Mouse (Mus musculus) limb, embryonic 11.5 days (tissue): ENCODE measurements around the gene Sh3rf3. TPM values are rescaled to one million over a fixed set of nuclear protein-coding genes. Genes with fewer than 3 reads are reported as not detected.
A peak's percentile ranks its signal among the peaks of the same experiment; 100 is the strongest.

Source experiments
- ATAC-seq: fragments of 200-750 bp; cut with Nextera tagmentation; 2 replicates; pipeline ENCODE4 v1.8.0; 2017; ENCODE audit warnings: low read depth; ENCODE audit not compliant: insufficient number of reproducible peaks, low FRiP score, low TSS enrichment
- DNase-seq: peaks from one replicate; pipeline ENCODE4 v3.0.0-alpha.2; 2015; ENCODE audit warnings: low spot score
- H3K27ac ChIP-seq: fragments of 300-500 bp; sonication (generic); replicated peaks from 2 replicates; pipeline ENCODE4 v1.5.1; 2014; ENCODE audit warnings: low read depth, mild to moderate bottlenecking, low read length
- H3K27me3 ChIP-seq: fragments of 300-500 bp; sonication (generic); 2 replicates; pipeline ENCODE4 v1.6.1; 2014; ENCODE audit warnings: mild to moderate bottlenecking, low read length, mixed read lengths; ENCODE audit not compliant: control insufficient read depth, insufficient read depth
- H3K36me3 ChIP-seq: fragments of 300-500 bp; sonication (generic); 2 replicates; pipeline ENCODE4 v1.6.1; 2014; ENCODE audit warnings: mild to moderate bottlenecking, low read length, moderate library complexity, mixed read lengths; ENCODE audit not compliant: control insufficient read depth, insufficient read depth
- H3K4me1 ChIP-seq: fragments of 300-500 bp; sonication (generic); 2 replicates; pipeline ENCODE4 v1.6.1; 2014; ENCODE audit warnings: low read length, mixed read lengths; ENCODE audit not compliant: control insufficient read depth, insufficient read depth
- H3K4me2 ChIP-seq: fragments of 300-500 bp; sonication (generic); 2 replicates; pipeline ENCODE4 v1.6.1; 2014; ENCODE audit warnings: low read depth, mild to moderate bottlenecking, moderate library complexity; ENCODE audit not compliant: severe bottlenecking
- H3K4me3 ChIP-seq: fragments of 300-500 bp; sonication (generic); 2 replicates; pipeline ENCODE4 v1.5.1; 2014; ENCODE audit warnings: low read depth, low read length
- H3K9ac ChIP-seq: fragments of 300-500 bp; sonication (generic); 2 replicates; pipeline ENCODE4 v1.6.1; 2014; ENCODE audit warnings: mild to moderate bottlenecking, low read length
- H3K9me3 ChIP-seq: fragments of 300-500 bp; sonication (generic); 2 replicates; pipeline ENCODE4 v1.6.1; 2016; ENCODE audit warnings: low read length; ENCODE audit not compliant: control insufficient read depth
- WGBS: fragments of 180-500 bp; shearing (Covaris S2); extraction: QIAGEN DNeasy Blood & Tissue Kit; methylation state at CpG from one replicate; pipeline ENCODE4 v1.1.7; 2014; 5-methylcytosine and 5-hydroxymethylcytosine counted together
- polyA plus RNA-seq: library from polyadenylated mRNA; unstranded; fragments of >200 nt; fragmentation: Nextera tagmentation; extraction: Ambion mirVana; gene quantifications from 2 replicates; pipeline ENCODE4 v1.2.1, GENCODE M21; 2014

Sh3rf3 gene
- 0.47 and 0.60 TPM in 2 replicates for polyA plus RNA-seq

GRCm38 (mm10) chr10:58813081-58813800, at the start of gene Sh3rf3:
Sh3rf3 (plus strand) TSS chr10:58813359.
- Histone ChIP-seq H3K4me2 (peak within 1 kb of the TSS; percentile 100), H3K9me3 (no peaks in the 10 kb centered on the region), H3K27me3 (peaks cover 27% of the 10 kb centered on the region), H3K9ac (peak within 1 kb of the TSS; percentile 45), H3K4me3 (peak within 1 kb of the TSS; percentile 54), H3K4me1 (0 out of 2 replicates have a peak, but pooled peaks cover 14% of the 10 kb centered on the region), H3K36me3 (no peaks in the 10 kb centered on the region), H3K27ac (no peak within 1 kb of the TSS)
- peak; percentile 62 for DNase-seq
- WGBS, result under 1% methylated on average over 58 of the region's 79 CpGs
- ATAC-seq, result peak; percentile 48; the same call in 1 of the 2 replicates

GRCm38 (mm10) chr10:58788486-58789274, 24.5 kb upstream of the Sh3rf3 start:
- Histone ChIP-seq H3K36me3 (no peaks in the 10 kb centered on the region), H3K4me3 (no peak overlapping the region), H3K4me2 (no peak overlapping the region), H3K4me1 (no peaks in the 10 kb centered on the region), H3K9me3 (no peaks in the 10 kb centered on the region), H3K27me3 (no peaks in the 10 kb centered on the region), H3K9ac (no peak overlapping the region), H3K27ac (no peak overlapping the region)
- WGBS, result 90% methylated on average over 8 of the region's 8 CpGs
- no peak for DNase-seq
- ATAC-seq, result no peak

- H3K4me3 ChIP-seq, result no peak overlapping the region
- ATAC-seq (no peak), DNase-seq (no peak)
- H3K9ac ChIP-seq, result no peak overlapping the region
- no peaks in the 10 kb centered on the region for H3K27me3 ChIP-seq
- no peaks in the 10 kb centered on the region for H3K36me3 ChIP-seq
- no peak overlapping the region for H3K4me2 ChIP-seq
- no peaks in the 10 kb centered on the region for H3K4me1 ChIP-seq
- H3K9me3 ChIP-seq, result no peaks in the 10 kb centered on the region
- WGBS, result 85% methylated on average over 8 of the region's 8 CpGs
- H3K27ac ChIP-seq, result no peak overlapping the region
Measured at GRCm38 (mm10) chr10:58797555-58797954, 15.6 kb upstream of the Sh3rf3 start.

GRCm38 (mm10) chr10:58798156-58798555, 15.0 kb upstream of the Sh3rf3 start:
- ATAC-seq, result no peak

GRCm38 (mm10) chr10:58800996-58801433, 12.1 kb upstream of the Sh3rf3 start:
- WGBS, result 81% methylated on average over 21 of the region's 21 CpGs
- Histone ChIP-seq H3K9ac (no peak overlapping the region), H3K27me3 (no peaks in the 10 kb centered on the region), H3K9me3 (no peaks in the 10 kb centered on the region), H3K36me3 (no peaks in the 10 kb centered on the region), H3K4me1 (no peaks in the 10 kb centered on the region), H3K4me2 (no peak overlapping the region), H3K4me3 (no peak overlapping the region), H3K27ac (no peak overlapping the region)
- DNase-seq, result no peak
- no peak for ATAC-seq

More at GRCm38 (mm10) chr10:58798156-58798555, 15.0 kb upstream of the Sh3rf3 start:
- Histone ChIP-seq H3K4me3 (no peak overlapping the region), H3K27ac (no peak overlapping the region), H3K36me3 (no peaks in the 10 kb centered on the region), H3K4me1 (no peaks in the 10 kb centered on the region), H3K4me2 (no peak overlapping the region), H3K9ac (no peak overlapping the region), H3K9me3 (no peaks in the 10 kb centered on the region), H3K27me3 (no peaks in the 10 kb centered on the region)
- WGBS, result 94% methylated on average over 3 of the region's 3 CpGs
- DNase-seq, result no peak

GRCm38 (mm10) chr10:58802391-58802790, 10.8 kb upstream of the Sh3rf3 start:
- no peaks in the 10 kb centered on the region for H3K27me3 ChIP-seq
- H3K9me3 ChIP-seq, result no peaks in the 10 kb centered on the region
- no peak overlapping the region for H3K9ac ChIP-seq
- 92% methylated on average over 1 of the region's 1 CpGs for WGBS
- ATAC-seq (no peak), DNase-seq (no peak)
- no peaks in the 10 kb centered on the region for H3K36me3 ChIP-seq
- H3K4me1 ChIP-seq, result no peaks in the 10 kb centered on the region
- H3K27ac ChIP-seq, result no peak overlapping the region
- H3K4me2 ChIP-seq, result no peak overlapping the region
- no peak overlapping the region for H3K4me3 ChIP-seq

- Histone ChIP-seq H3K4me1 (0 out of 2 replicates have a peak, but pooled peaks cover 5% of the 10 kb centered on the region), H3K4me3 (no peak overlapping the region), H3K4me2 (no peak overlapping the region), H3K27ac (no peak overlapping the region), H3K36me3 (no peaks in the 10 kb centered on the region), H3K27me3 (peaks cover 7% of the 10 kb centered on the region), H3K9ac (no peak overlapping the region), H3K9me3 (no peaks in the 10 kb centered on the region)
- WGBS, result 26% methylated on average over 3 of the region's 3 CpGs
- DNase-seq, result no peak
- no peak for ATAC-seq
Measured at GRCm38 (mm10) chr10:58807956-58808355, 5.2 kb upstream of the Sh3rf3 start.

- 0 out of 2 replicates have a peak, but pooled peaks cover 14% of the 10 kb centered on the region for H3K4me1 ChIP-seq
- peaks cover 27% of the 10 kb centered on the region for H3K27me3 ChIP-seq
- no peak overlapping the region for H3K4me2 ChIP-seq
- WGBS, result 81% methylated on average over 5 of the region's 5 CpGs
- no peak overlapping the region for H3K4me3 ChIP-seq
- DNase-seq (no peak), ATAC-seq (no peak)
- no peak overlapping the region for H3K27ac ChIP-seq
- no peak overlapping the region for H3K9ac ChIP-seq
- H3K9me3 ChIP-seq, result no peaks in the 10 kb centered on the region
- H3K36me3 ChIP-seq, result no peaks in the 10 kb centered on the region
Measured at GRCm38 (mm10) chr10:58810181-58810580, 3.0 kb upstream of the Sh3rf3 start.
